Mouse (Mus musculus) midbrain, embryonic 14.5 days (tissue): ENCODE measurements at regions not wholly inside any gene's neighbourhood (a gene's known extent, or its start where the extent isn't known, plus 50 kb on each side); places are given as distances from the start of the nearest gene placed in this dataset.

Experiments
- ATAC-seq: fragments of 200-750 bp; cut with Nextera tagmentation; 2 replicates; pipeline ENCODE4 v1.8.0; 2017; ENCODE audit warnings: moderate number of reproducible peaks, moderate library complexity; ENCODE audit not compliant: low FRiP score, low TSS enrichment
- DNase-seq: peaks from one replicate; pipeline ENCODE4 v3.0.0-alpha.2; 2015
- H3K27ac ChIP-seq: fragments of 300-500 bp; sonication (generic); replicated peaks from 2 replicates; pipeline ENCODE4 v1.5.1; 2014; ENCODE audit warnings: mild to moderate bottlenecking, low read depth, low read length, moderate library complexity
- H3K27me3 ChIP-seq: fragments of 300-500 bp; sonication (generic); 2 replicates; pipeline ENCODE4 v1.6.1; 2014; ENCODE audit warnings: low read length, control low read depth, mixed read lengths; ENCODE audit not compliant: control insufficient read depth, insufficient read depth
- H3K36me3 ChIP-seq: fragments of 300-500 bp; sonication (generic); 2 replicates; pipeline ENCODE4 v1.6.1; 2014; ENCODE audit warnings: low read length, control low read depth; ENCODE audit not compliant: control insufficient read depth, insufficient read depth
- H3K4me1 ChIP-seq: fragments of 300-500 bp; sonication (generic); 2 replicates; pipeline ENCODE4 v1.6.1; 2014; ENCODE audit warnings: mild to moderate bottlenecking, antibody characterized with exemption, low read length, control low read depth; ENCODE audit not compliant: control insufficient read depth, insufficient read depth
- H3K4me2 ChIP-seq: fragments of 300-500 bp; sonication (generic); 2 replicates; pipeline ENCODE4 v1.6.1; 2014; ENCODE audit warnings: mild to moderate bottlenecking, low read length, moderate library complexity
- H3K4me3 ChIP-seq: fragments of 300-500 bp; sonication (generic); replicated peaks from 2 replicates; pipeline ENCODE4 v1.5.1; 2014; ENCODE audit warnings: low read depth, low read length
- H3K9ac ChIP-seq: fragments of 300-500 bp; sonication (generic); replicated peaks from 2 replicates; pipeline ENCODE4 v1.6.1; 2014; ENCODE audit warnings: mild to moderate bottlenecking, low read length, moderate library complexity
- H3K9me3 ChIP-seq: fragments of 300-500 bp; sonication (generic); 2 replicates; pipeline ENCODE4 v1.6.1; 2016; ENCODE audit warnings: low read length, control low read depth, mixed read lengths; ENCODE audit not compliant: control insufficient read depth
- WGBS: fragments of 180-500 bp; shearing (Covaris S2); extraction: QIAGEN DNeasy Blood & Tissue Kit; methylation state at CpG from one replicate; pipeline ENCODE4 v1.1.7; 2014; 5-methylcytosine and 5-hydroxymethylcytosine counted together

GRCm38 (mm10) chr7:117943435-117943834 lies 172.6 kb downstream of the Rps15a start:
- 94% methylated on average over 3 of the region's 3 CpGs for WGBS
- Histone ChIP-seq H3K4me3 (no peak overlapping the region), H3K9ac (no peak overlapping the region), H3K27me3 (no peaks in the 10 kb centered on the region), H3K4me2 (no peak overlapping the region), H3K27ac (no peak overlapping the region), H3K36me3 (no peaks in the 10 kb centered on the region), H3K9me3 (no peaks in the 10 kb centered on the region), H3K4me1 (no peaks in the 10 kb centered on the region)
- ATAC-seq (no peak), DNase-seq (no peak)

- Histone ChIP-seq H3K9ac (no peak overlapping the region), H3K9me3 (no peaks in the 10 kb centered on the region), H3K36me3 (no peaks in the 10 kb centered on the region), H3K4me1 (no peaks in the 10 kb centered on the region), H3K4me2 (no peak overlapping the region), H3K27ac (no peak overlapping the region), H3K27me3 (no peaks in the 10 kb centered on the region), H3K4me3 (no peak overlapping the region)
- WGBS = 18% methylated on average over 7 of the region's 7 CpGs
- DNase-seq (no peak), ATAC-seq (no peak)
Observed at GRCm38 (mm10) chr7:117939618-117940017, 176.4 kb downstream of the Rps15a start.

- Histone ChIP-seq H3K9me3 (no peaks in the 10 kb centered on the region), H3K27ac (no peak overlapping the region), H3K4me3 (no peak overlapping the region), H3K4me1 (no peaks in the 10 kb centered on the region), H3K36me3 (no peaks in the 10 kb centered on the region), H3K9ac (no peak overlapping the region), H3K4me2 (no peak overlapping the region), H3K27me3 (no peaks in the 10 kb centered on the region)
- 74% methylated on average over 3 of the region's 3 CpGs for WGBS
- no peak for DNase-seq
- ATAC-seq = no peak
Observed at GRCm38 (mm10) chr7:117934908-117935307, 181.1 kb downstream of the Rps15a start.

GRCm38 (mm10) chr7:117931234-117931895 lies 184.6 kb downstream of the Rps15a start:
- WGBS = 62% methylated on average over 12 of the region's 12 CpGs
- no peak overlapping the region for H3K4me2 ChIP-seq
- no peaks in the 10 kb centered on the region for H3K36me3 ChIP-seq
- H3K27me3 ChIP-seq = no peaks in the 10 kb centered on the region
- H3K9me3 ChIP-seq = no peaks in the 10 kb centered on the region
- no peak overlapping the region for H3K4me3 ChIP-seq
- DNase-seq (no peak), ATAC-seq (no peak)
- no peaks in the 10 kb centered on the region for H3K4me1 ChIP-seq
- H3K9ac ChIP-seq = no peak overlapping the region
- H3K27ac ChIP-seq = no peak overlapping the region

DNA sequence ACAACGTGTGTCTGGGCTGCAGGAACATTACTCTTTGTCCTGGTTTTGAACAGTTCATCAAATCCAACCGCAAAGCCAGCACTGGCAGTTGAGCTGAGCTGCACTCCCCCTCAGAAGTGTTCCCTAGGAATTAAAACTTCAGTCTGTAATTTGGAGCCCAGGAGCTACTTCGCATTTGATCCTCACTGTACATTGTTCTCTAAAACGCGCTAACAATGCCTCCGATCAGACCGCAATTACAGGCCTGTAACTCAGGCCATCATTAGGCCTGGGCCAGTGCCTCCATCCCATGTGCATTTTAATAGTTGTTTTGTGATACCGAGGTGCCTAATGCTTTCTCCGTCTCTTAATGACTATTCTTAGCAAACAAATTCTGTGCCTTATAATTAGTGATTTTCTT lies 185.6 kb downstream of the Rps15a start:
- no peak for ATAC-seq
- no peak overlapping the region for H3K4me3 ChIP-seq
- no peaks in the 10 kb centered on the region for H3K27me3 ChIP-seq
- H3K4me2 ChIP-seq = no peak overlapping the region
- no peak overlapping the region for H3K27ac ChIP-seq
- H3K36me3 ChIP-seq = no peaks in the 10 kb centered on the region
- DNase-seq = no peak
- no peaks in the 10 kb centered on the region for H3K9me3 ChIP-seq
- H3K9ac ChIP-seq = no peak overlapping the region
- WGBS = 81% methylated on average over 9 of the region's 9 CpGs
- no peaks in the 10 kb centered on the region for H3K4me1 ChIP-seq

DNA sequence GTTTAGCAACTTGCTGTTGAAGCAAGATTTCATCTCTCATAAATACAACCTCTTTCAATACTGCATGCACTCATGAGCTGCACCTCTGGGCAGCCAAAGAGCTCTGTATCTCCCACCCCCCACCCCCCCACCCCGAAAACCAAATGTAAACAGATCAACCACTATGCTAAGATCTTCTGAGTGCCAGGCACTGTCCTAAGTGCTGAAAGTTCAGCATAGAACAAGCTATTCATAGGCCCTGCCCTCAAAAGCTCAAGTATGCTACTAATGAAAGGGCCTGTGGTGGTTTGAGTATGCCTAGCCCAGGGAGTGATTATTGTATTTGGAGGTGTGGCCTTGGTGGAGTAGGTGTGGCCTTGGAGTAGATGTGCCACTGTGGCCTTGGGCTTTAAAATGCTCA lies 189.6 kb downstream of the Rps15a start:
- H3K9ac ChIP-seq = no peak overlapping the region
- no peaks in the 10 kb centered on the region for H3K27me3 ChIP-seq
- DNase-seq (no peak), ATAC-seq (no peak)
- H3K9me3 ChIP-seq = no peaks in the 10 kb centered on the region
- H3K27ac ChIP-seq = no peak overlapping the region
- no peak overlapping the region for H3K4me3 ChIP-seq
- H3K36me3 ChIP-seq = no peaks in the 10 kb centered on the region
- no peaks in the 10 kb centered on the region for H3K4me1 ChIP-seq
- H3K4me2 ChIP-seq = no peak overlapping the region
- WGBS = 48% methylated on average over 1 of the region's 1 CpGs

GRCm38 (mm10) chr7:117922270-117922669 lies 193.7 kb downstream of the Rps15a start:
- Histone ChIP-seq H3K27me3 (no peaks in the 10 kb centered on the region), H3K27ac (no peak overlapping the region), H3K4me1 (no peaks in the 10 kb centered on the region), H3K4me2 (no peak overlapping the region), H3K9ac (no peak overlapping the region), H3K4me3 (no peak overlapping the region), H3K9me3 (no peaks in the 10 kb centered on the region), H3K36me3 (no peaks in the 10 kb centered on the region)
- no peak for DNase-seq
- ATAC-seq = no peak

GRCm38 (mm10) chr7:117918206-117918995 lies 197.6 kb downstream of the Rps15a start:
- Histone ChIP-seq H3K4me2 (no peak overlapping the region), H3K27me3 (no peaks in the 10 kb centered on the region), H3K27ac (no peak overlapping the region), H3K4me1 (no peaks in the 10 kb centered on the region), H3K9ac (no peak overlapping the region), H3K4me3 (no peak overlapping the region), H3K9me3 (no peaks in the 10 kb centered on the region), H3K36me3 (no peaks in the 10 kb centered on the region)
- no peak for ATAC-seq
- 94% methylated on average over 10 of the region's 10 CpGs for WGBS
- DNase-seq = no peak

DNA sequence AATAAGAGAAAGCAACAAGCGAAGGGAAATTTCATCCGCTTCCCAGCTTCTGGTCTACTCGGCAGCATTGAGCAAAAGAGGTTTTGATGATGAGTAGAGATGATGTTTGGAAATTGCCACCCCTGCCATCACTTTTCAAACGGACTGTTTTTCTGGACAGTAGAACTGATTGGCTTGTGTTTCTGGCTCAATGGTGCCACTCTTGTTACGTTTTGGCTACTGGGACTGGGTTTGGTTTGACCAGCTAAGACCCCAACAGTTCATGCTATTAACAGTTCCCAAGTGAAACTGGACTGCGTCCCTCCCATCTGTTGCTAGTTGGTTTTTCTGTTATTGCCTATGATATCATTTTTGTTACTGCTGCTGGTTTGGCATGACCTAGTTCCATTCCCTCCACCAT lies 199.1 kb downstream of the Rps15a start:
- Histone ChIP-seq H3K27me3 (no peaks in the 10 kb centered on the region), H3K9ac (no peak overlapping the region), H3K36me3 (no peaks in the 10 kb centered on the region), H3K4me1 (no peaks in the 10 kb centered on the region), H3K27ac (no peak overlapping the region), H3K9me3 (no peaks in the 10 kb centered on the region), H3K4me3 (no peak overlapping the region), H3K4me2 (no peak overlapping the region)
- 94% methylated on average over 6 of the region's 6 CpGs for WGBS
- DNase-seq = no peak
- no peak for ATAC-seq
